Mouse (Mus musculus): Measurements from ENCODE around the gene Camsap3. TPM values are rescaled to one million over a fixed set of nuclear protein-coding genes. Genes with fewer than 3 reads are reported as not detected.

Camsap3 gene
- polyA plus RNA-seq, 1 experiment from 2014 or later, result 16.7 TPM

GRCm38 (mm10) chr8:3656725-3657381, 69.8 kb downstream of the Camsap3 start:
- ATAC-seq (ENCODE audit: insufficient number of reproducible peaks, low FRiP score, low TSS enrichment, low read depth), result no peak
- H3K9me3 ChIP-seq (replicated peaks), result no peaks in the 10 kb centered on the region
- H3K4me3 ChIP-seq (replicated peaks), result no peak overlapping the region
- no peaks in the 10 kb centered on the region for H3K27me3 ChIP-seq
- H3K9ac ChIP-seq, result no peak overlapping the region
- no peak overlapping the region for H3K4me2 ChIP-seq (replicated peaks)
- no peaks in the 10 kb centered on the region for H3K4me1 ChIP-seq
- WGBS, result 21% methylated on average over 7 of the region's 7 CpGs
- H3K36me3 ChIP-seq, result no peaks in the 10 kb centered on the region
- no peak overlapping the region for H3K27ac ChIP-seq (replicated peaks)

Other genes starting within 250 kb of the Camsap3 start
- gene A430078G23Rik, start 233.9 kb upstream of the Camsap3 start, polyA plus RNA-seq (2015; fragmentation: Nextera tagmentation; extraction: Ambion mirVana), result 0.17 TPM in 1 of 2 replicates, not detected in the other
- gene Arhgef18, start 194.3 kb upstream of the Camsap3 start, polyA plus RNA-seq (2015; fragmentation: Nextera tagmentation; extraction: Ambion mirVana), result 9.3 and 10.3 TPM in 2 replicates
- gene Pex11g, start 119.6 kb upstream of the Camsap3 start, polyA plus RNA-seq (2015; fragmentation: Nextera tagmentation; extraction: Ambion mirVana), result 5.9 and 9.7 TPM in 2 replicates
- not detected in 2 replicates for gene Tex45, start 116.4 kb upstream of the Camsap3 start, polyA plus RNA-seq (2015; fragmentation: Nextera tagmentation; extraction: Ambion mirVana)
- gene Zfp358, start 94.2 kb upstream of the Camsap3 start, polyA plus RNA-seq (2015; fragmentation: Nextera tagmentation; extraction: Ambion mirVana), result 48.6 and 53.1 TPM in 2 replicates
- 55.4 and 65.7 TPM in 2 replicates for gene Mcoln1, start 86.8 kb upstream of the Camsap3 start, polyA plus RNA-seq (2015; fragmentation: Nextera tagmentation; extraction: Ambion mirVana)
- gene Pnpla6, start 71.9 kb upstream of the Camsap3 start, polyA plus RNA-seq (2015; fragmentation: Nextera tagmentation; extraction: Ambion mirVana), result 23.8 and 24.3 TPM in 2 replicates
- gene C330021F23Rik, start 19.3 kb upstream of the Camsap3 start, polyA plus RNA-seq (2015; fragmentation: Nextera tagmentation; extraction: Ambion mirVana), result 0.51 and 0.53 TPM in 2 replicates
- gene Xab2, start 34.0 kb downstream of the Camsap3 start, polyA plus RNA-seq (2015; fragmentation: Nextera tagmentation; extraction: Ambion mirVana), result 53.7 and 55.7 TPM in 2 replicates
- gene Pet100, start 34.3 kb downstream of the Camsap3 start, polyA plus RNA-seq (2015; fragmentation: Nextera tagmentation; extraction: Ambion mirVana), result 103 and 116 TPM in 2 replicates
- 0.11 and 0.43 TPM in 2 replicates for gene Pcp2, start 38.3 kb downstream of the Camsap3 start, polyA plus RNA-seq (2015; fragmentation: Nextera tagmentation; extraction: Ambion mirVana)
- gene Stxbp2, start 43.7 kb downstream of the Camsap3 start, polyA plus RNA-seq (2015; fragmentation: Nextera tagmentation; extraction: Ambion mirVana), result 48.4 and 56.0 TPM in 2 replicates
- gene Retn, start 68.5 kb downstream of the Camsap3 start, polyA plus RNA-seq (2015; fragmentation: Nextera tagmentation; extraction: Ambion mirVana), result not detected in 2 replicates
- 0.28 and 0.98 TPM in 2 replicates for gene Mcemp1, start 78.5 kb downstream of the Camsap3 start, polyA plus RNA-seq (2015; fragmentation: Nextera tagmentation; extraction: Ambion mirVana)
- gene Fcor, start 85.1 kb downstream of the Camsap3 start, polyA plus RNA-seq (2015; fragmentation: Nextera tagmentation; extraction: Ambion mirVana), result 8.1 and 10.7 TPM in 2 replicates
- gene Trappc5, start 89.0 kb downstream of the Camsap3 start, polyA plus RNA-seq (2015; fragmentation: Nextera tagmentation; extraction: Ambion mirVana), result 38.8 and 40.6 TPM in 2 replicates
- 0.16 and 0.26 TPM in 2 replicates for gene Fcer2a, start 106.9 kb downstream of the Camsap3 start, polyA plus RNA-seq (2015; fragmentation: Nextera tagmentation; extraction: Ambion mirVana)
- gene Clec4g, start 133.4 kb downstream of the Camsap3 start, polyA plus RNA-seq (2015; fragmentation: Nextera tagmentation; extraction: Ambion mirVana), result not detected in 2 replicates
- 0.22 and 0.61 TPM in 2 replicates for gene Cd209a, start 161.7 kb downstream of the Camsap3 start, polyA plus RNA-seq (2015; fragmentation: Nextera tagmentation; extraction: Ambion mirVana)

All from embryonic facial prominence, embryonic 15.5 days (tissue).